Mouse (Mus musculus) left cerebral cortex, adult 8-10 months (tissue): ENCODE data around the gene Obsl1. TPM values are rescaled to one million over a fixed set of nuclear protein-coding genes. Genes with fewer than 3 reads are reported as not detected.

ENCODE experiments used
- DNase-seq, 2 experiments: peaks; one replicate each; pipeline ENCODE4 v3.0.0; 2022; ENCODE audit warnings: low spot score in 2 of 2
- total RNA-seq, 4 experiments: library from RNA; stranded (reverse); gene quantifications; 2 replicates each; pipeline ENCODE4 v1.2.4; 2022

Obsl1 gene
- total RNA-seq, 4 experiments from 2014 or later, result 25.9 to 30.7 (median 28.7) TPM

DNA sequence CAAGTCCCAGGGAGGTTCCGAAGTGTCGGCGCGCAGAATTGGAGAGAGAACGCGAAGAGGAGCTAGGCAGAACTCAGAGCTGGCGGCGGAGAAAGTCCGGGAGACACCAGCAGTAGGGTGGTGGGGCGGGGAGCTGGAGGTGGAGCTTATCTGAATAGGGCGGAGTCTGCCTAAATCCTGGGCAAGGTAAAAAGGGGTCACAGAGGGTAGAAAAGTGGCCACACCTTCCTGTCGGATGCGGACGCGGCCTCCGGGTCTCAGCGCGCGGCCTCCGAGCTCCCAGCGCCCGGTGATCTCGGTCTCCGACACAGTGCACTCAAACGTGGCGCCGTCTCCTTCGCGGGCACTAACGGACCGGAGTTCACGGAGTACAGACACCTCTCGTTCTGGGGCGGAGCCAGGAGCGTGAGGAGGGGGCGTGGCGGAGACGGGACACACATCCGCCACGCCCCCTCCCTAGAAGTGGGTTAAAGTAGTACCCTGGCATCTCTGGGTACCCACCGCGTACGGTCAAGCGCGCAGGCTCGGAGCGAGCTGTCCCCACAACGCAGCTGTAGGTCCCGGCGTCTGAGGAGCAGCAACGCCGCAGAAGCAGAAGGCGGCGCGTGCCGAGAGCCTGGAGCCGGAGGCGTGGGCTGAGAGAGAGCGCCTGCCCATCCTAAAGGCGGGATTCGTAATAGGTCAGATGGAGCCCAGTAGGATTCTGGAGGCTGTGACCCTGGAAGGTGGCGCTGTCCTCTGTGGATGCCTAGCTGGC, 18.7 kb downstream of the Obsl1 start:
- DNase-seq, result peak; percentile 46 to 57

DNA sequence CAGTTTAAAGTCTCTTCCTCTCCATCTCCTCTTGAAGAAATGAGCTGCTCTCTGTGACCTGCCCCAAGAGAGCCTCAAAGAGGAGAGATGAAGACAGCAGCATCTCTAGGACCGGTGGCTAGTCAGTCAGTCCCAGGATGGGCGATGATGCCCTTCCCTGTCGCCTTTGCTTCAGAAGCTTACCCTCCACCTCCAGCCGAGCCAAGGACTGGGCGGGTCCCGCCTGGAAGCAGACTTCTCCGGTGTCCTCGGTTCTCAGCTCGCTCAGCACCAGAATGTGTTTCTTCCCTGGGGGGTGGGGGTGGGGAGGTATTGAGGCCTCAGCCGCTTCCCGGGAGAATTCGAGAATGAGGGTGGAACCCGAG, 19.2 kb downstream of the Obsl1 start:
- peak in 1 of 2 experiments; percentile 10 for DNase-seq

DNA sequence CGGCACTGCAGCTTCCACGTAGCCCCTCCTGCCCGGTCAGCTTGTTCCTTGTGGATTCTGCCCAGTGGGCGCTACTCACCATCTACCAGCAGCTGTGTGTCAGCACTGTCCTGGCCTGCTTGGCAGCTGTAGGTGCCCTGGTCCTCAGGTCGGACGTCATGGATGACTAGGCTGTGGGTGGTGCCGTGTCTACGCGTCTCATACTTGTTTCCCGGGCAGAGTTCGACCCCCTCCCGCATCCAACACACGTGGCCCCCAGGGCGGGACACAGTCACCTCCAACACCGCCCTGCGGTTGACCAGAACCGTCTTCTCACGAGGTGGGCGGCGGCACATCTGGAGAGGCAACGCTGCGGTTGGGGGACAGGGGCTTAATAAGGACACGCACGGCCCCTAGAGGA, 19.7 kb downstream of the Obsl1 start:
- peak in 1 of 2 experiments; percentile 33 for DNase-seq

DNA sequence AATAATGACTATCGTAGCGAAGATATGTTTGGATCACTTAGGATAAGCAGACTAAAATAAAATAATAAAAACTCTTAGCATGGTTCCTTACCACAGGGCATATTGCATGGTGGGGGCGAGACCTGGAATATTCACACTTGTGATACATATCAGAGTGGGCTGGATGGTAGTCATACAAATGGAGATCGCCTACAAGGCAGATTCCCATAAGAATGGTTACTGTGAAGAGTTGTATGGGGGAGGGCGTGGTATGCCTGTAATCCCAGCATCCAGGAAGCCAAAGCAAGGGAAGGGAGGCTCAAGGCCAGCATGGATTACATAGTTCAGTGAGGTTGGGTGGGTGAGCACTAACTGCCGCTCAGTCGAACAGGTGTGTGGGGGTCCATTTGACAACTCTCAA, 25.5 kb downstream of the Obsl1 start:
- DNase-seq, result peak in 1 of 2 experiments; percentile 64

DNA sequence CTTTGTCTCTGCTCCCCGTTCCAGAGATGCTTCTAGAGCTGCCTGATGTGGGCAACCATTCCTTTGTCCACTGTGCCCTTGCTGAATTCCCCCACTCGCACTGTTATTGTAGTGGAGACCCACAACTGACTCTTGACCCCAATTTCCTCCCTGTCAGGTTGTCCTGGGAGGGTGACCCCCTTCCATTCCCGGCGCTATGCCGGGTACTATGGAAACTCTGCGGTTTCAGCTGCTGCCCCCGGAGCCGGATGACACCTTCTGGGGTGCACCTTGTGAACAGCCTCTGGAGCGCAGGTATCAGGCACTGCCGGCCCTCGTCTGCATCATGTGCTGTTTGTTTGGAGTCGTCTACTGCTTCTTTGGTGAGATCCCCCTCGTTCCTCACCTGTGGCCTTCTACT, 26.2 kb downstream of the Obsl1 start:
- DNase-seq, result peak in 1 of 2 experiments; percentile 26

DNA sequence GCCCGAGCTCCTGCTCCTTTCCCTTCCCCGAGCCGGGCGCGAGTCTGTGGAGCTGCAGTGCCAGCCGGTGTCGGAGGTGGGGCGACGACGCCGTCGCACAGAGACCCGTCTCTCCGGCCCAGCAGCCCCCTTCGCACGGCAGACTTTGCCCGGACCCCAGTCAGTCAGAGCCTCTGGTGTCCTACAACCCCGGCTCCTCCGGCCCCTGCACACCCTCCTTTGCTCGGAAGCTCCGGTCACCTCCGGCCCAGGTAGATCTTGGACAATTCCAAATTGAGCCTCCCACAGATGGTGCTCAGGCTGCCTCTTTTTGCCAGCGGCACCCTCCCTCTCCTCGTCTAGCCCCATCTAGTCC, 26.6 kb downstream of the Obsl1 start:
- no peak for DNase-seq

DNA sequence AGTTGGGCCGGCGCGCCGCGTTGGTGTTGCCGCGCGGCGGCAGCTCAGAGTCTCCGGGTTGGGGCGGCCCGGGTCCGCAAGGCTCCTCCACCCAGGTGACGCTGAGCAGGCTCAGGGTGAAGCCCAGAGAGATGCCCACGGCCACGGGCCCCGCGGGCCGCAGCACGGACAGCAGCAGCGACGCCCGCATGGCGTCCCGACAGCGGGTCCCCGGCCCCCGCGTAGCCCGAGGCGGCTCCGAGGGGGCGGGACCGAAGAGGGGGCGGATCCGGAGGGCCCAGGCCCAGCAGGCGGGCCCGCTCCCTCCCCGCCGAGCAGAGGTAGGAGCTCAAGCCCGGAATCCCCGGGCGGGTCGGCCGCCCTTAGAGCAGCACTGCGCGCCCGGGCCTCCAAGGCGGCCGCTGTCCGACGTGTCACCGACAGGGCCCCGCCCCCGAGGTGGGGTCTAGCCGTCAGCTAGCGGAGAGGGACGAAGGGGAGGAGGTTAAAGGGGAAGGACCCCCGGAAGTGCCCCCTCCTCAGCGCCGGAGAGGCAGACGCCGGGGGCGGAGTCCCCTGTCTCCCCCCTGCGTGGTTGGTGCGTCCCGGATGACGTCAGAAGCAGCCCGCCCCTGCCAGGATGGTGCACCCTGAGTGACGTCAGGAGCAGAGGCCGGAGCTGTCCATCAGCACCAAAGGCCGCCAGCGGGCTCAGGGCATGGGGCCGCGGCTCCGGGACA, 27.2 kb downstream of the Obsl1 start, which contains the start of the genes Chpf and Tmem198:
Gene Chpf (minus strand): TSS at position 392 of the 719 bp plus-strand sequence.
Gene Tmem198 (plus strand): TSS at position 617 of the 719 bp plus-strand sequence.
- peak; percentile 95 to 97 for DNase-seq

DNA sequence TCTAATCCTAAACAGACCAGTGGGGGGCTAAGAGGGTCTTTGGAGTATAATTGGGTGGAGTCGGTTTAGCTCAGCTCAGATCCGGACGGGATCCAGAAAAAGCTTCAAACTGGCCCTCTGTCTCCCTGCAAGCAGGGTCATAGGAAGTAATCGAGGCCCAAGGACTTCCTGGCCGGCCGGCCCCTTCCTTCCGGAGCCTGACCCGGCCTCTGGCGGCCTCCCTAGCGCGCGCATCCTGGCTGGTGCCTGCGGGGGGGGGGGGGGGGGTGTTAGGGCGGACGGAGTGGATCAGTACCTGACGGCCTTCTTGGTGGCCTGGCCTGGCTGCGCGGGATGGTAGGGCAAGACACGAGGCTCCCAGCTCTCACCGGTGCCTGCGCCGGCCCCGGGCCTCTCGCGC, 27.8 kb downstream of the Obsl1 start:
- no peak for DNase-seq

DNA sequence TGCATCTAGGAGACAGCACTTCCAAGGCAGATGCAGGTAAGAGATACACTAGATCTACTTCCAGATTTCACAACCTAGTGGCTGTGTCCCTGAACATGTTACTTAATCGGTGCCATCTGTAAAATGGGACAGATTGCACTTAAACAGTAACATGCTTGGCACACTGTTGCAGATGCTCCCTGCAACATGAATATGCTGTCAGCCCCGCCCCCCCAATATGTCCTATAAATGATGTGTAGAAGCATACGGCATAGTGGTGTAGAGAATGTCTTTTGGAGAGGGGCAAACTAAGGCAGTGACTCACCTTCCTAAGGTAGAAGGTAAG, 28.3 kb downstream of the Obsl1 start:
- DNase-seq, result no peak

DNA sequence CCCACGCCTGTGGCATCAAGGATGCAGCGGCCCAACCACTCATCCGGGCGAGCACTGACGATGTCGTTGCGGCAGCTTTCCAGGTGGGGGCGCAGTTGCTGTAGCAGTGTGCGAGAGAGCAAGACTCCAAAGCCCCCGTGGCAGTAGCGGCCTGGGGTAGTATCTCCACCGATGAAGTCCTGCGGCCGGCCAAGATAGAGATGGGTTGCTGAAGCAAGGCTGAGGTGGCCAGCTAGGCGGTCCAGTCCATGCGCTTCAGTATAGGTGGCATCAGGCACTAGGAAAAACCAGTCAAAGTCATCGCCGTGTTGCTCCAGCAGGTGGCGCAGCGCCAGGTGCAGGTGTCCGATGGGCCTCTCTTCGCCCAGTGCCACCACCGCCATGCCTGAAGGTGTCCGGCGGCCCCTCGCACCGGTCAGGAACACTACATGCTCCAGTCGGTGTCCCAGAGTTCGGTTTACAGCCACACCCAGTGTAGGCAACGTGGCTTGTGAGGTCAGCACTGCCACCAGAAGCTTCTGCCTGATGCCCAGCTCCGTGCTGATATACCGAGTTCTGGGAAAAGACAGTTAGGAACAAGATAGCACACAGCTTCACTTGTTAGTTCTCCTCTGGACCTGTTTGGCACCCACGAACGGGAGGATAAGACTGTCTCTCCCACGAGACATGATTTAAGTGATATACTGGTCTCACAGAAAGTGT, 28.8 kb downstream of the Obsl1 start:
- DNase-seq, result peak; percentile 71 to 88

DNA sequence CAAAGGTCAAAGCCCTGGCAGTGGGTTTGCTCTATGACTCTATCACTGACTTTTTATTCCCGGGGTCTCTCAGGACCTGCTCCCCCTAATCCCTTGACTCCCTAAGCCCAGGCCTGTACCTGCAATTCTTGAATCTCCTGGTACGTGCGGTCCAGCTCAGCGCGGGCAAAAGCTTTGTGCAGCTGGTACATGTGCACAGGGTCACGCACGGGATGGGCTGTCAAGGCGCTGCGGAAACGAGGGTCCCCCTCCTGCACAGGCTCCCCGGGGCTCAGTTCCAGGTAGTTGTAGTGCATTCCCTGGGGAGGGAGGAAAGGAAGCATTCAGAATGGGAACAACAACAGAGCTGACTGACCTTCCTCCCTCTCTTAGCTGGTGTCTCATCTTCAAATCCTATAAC, 29.8 kb downstream of the Obsl1 start:
- no peak for DNase-seq

DNA sequence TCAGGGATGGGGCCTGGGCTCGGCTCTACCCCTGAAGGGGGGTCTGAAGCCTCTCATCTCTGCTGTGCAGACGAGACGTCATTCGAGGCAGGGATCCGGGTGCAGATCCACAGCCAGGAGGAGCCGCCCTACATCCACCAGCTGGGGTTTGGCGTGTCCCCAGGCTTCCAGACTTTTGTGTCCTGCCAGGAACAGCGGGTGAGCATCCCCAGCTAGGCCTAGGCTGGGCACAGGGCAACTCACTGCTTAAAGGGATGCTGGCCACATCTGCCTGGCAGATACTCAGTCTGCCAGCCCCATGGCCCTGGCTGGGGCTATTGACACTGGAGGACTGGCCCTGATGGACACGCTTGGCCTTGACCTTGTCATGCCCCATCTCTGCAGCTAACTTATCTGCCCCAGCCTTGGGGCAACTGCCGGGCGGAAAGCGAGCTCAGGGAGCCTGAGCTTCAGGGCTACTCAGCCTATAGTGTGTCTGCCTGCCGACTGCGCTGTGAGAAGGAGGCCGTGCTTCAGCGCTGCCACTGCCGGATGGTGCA, 36.9 kb downstream of the Obsl1 start:
- no peak for DNase-seq

DNA sequence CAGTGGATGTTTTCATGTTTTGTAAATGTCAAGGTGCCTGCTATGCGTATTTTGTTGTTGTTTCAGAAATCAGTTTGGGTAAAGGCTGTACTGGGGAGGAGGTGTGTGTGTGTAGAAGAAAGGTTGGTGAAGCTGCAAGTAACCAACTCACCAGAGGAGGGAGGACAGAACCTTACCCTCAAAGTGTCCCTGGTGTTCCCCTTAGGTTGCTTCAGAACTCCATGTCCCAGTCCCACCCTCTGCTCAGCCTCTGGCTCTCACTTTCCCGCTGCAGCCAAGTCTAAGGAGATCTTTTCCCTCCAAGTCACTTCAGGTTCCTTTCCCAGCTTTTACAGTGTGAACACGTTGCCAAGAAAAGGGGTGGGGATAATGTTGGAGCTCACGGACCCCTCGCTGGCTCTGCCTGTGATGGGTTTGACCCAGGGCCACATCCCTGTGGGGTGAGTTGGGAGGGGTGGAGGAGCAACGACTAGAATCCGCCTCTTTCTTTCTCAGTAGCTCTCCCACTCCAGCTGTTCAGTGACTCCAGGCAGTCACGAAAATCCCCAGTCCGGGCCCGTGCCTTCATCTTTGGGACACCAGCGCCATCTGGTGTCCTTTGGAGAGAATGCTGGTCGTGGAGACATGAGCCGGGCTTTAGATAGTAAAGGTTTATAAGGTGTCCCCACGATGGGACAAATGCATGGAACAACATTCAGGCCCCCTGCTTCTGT, 38.9 kb downstream of the Obsl1 start:
- peak; percentile 52 to 83 for DNase-seq

DNA sequence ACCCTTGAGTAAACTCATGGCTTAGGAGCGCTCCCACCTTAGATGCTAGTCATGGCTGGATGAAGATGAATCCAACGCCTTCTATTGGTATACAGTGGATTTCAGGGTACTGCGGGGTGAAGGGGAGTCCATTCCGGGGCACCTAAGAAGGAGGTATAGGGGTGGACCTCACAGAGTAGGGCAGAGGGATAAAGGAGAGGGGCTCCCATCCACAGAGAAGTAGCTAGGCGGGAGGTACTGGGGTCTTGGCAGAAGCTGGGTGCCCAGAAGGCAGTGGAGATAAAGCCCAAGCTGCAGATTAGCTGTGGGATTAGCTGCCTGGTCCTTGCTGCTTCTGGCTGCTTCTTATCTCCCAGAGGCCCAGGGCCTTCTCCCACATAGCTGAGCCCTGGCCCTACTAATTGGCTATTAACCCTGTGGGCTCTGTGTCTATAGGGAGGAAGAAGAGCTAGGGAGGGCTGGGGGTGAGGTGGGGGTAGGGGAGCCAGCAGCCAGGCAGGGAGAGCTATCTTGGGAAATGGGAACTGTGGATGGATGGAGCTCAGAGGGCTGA, 42.5 kb downstream of the Obsl1 start:
- no peak for DNase-seq

DNA sequence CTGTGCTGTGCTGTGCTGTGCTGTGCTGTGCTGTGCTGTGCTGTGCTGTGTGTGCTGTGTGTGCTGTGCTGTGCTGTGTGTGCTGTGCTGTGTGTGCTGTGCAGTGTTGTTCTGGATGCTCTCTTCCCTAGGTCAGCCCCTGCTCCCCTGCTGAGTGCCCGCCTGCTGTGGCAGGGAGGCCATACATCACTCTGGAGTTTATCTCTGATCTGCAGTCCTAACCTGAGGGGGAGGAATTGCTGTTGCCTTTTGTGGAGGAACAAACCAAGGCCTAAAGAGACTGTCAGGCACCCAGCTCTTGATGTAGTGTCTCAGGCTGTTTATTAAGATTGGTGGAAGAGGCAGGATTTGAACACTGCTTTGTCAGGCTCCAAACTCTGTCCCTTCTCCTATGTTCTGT, 43.6 kb downstream of the Obsl1 start:
- DNase-seq, result no peak

DNA sequence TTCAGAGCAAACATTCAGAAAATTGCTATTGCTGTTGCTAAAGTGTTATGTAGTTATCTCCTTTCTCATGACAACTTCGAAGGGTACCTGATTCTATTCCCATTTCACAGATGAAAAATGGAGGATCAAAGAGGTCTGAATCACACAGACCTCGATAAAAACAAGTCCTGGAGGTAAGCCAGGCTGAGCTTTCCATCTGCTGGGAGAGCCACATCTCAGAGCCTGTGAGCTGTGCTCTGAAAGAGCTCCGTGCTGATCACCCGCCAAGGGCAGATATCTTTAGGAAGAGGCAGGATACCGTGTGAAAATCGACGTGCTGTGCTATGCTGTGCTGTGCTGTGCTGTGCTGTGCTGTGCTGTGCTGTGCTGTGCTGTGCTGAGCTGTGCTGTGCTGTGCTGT, 46.0 kb downstream of the Obsl1 start:
- no peak for DNase-seq

DNA sequence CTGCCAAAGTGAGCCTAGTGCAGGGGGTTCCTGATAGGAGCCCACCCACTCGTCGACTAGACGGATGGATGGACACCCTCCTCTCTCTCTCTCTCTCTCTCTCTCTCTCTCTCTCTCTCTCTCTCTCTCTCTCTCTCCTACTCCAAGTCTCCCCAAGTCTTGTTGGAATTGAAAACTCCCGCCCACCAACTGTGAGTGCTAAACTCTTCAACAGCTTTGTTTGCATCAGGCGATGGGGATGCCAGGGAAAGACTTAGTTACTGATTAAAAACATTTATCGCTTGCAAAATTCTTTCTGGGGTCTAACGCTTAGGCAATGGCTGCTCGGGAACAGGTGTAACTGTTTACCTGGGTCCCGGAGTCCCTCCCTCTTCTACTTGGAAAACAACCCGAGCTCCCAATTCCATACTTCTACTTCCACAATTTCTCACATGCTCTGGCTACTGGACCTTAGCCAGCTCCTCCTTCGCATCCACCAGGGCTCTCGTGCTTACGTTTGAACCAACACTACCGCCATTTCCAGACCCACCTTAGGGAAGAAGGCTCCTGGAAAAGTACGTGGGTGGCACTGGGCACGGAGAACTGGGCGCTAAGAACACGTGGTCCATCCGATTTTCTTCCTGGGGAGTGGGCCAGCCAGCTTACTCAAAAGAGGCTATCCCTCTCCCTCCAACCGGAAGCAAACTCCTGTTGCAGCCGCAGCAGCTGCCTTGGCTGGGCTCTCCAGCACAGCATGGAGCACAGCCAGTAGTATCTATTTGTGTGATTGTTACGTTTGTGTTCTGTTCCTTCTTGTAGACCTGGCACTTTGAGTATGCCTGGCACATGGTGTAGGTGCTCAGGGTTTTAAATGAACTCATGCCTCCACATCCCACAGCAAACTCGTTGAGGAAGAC, 47.2 kb downstream of the Obsl1 start:
- DNase-seq, result peak in 1 of 2 experiments; percentile 71

DNA sequence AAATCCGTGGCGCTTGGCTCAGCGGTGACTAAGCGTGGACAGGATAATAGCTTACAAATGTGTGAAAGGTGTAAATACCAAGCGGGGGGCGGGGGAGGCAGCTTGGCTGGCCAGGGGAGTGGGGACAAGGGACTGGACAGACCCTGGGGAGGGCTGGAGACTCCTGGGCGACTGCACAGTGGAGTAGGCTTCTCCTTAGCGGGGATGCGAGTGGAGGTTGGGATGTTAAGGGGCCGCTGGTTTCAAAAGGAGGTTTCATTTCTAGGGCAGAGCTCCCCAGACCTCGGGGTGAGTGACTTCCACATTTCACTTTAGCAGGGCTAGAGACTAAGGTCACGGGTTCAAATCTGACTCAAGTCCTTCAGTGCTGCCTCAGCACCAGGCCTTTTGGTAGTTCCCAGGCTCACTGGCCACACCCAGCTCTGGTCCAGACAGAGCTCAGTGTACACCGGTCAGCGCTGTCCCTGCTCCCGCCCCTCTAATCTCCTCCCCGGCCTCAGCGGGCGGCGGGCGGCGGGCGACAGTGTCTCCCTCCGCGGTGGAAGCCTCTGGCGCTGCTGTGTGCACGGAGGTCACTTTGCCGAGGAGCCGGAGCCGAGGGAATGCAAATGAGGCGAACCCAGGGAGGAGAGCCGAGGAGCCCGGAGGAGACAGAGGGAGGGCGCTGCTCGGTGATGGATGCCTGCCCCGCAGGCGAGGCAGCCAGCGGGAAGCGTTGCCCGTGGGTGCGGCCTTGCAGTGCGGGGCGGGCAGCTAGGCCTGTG, 48.0 kb downstream of the Obsl1 start:
- DNase-seq, result no peak

DNA sequence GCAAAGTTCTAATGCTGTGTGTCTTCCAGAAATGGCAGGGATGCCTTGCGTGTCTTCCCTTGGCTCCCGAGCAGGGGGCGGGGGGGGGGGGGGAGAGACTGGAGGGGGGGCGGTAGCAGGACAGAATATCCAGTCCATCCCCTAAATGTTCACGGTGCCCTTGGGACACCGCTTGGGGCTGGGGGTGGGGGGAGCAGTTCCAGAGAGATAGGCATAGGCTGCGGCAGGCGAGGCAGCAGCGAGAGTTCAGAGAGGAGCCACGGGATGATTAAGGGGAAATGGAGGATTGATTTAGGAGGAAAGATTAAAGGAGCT, 48.6 kb downstream of the Obsl1 start:
- no peak for DNase-seq
